Mouse (Mus musculus) forebrain, embryonic 11.5 days (tissue): ENCODE data around the gene Atp6v0a1. TPM values are rescaled to one million over a fixed set of nuclear protein-coding genes. Genes with fewer than 3 reads are reported as not detected.
"Not testable (repeated sequence)": the region's sequence is repeated elsewhere in the genome, so short reads cannot be mapped to it uniquely, and the experiment has no call there.

Experiments
- ATAC-seq: fragments of 200-750 bp; cut with Nextera tagmentation; replicated peaks from 2 replicates; pipeline ENCODE4 v1.8.0; 2017; ENCODE audit warnings: moderate TSS enrichment; ENCODE audit not compliant: low FRiP score
- DNase-seq: peaks from one replicate; pipeline ENCODE4 v3.0.0-alpha.2; 2017; ENCODE audit warnings: low spot score
- H3K27ac ChIP-seq: fragments of 300-500 bp; sonication (generic); 2 replicates; pipeline ENCODE4 v1.5.1; 2014; ENCODE audit warnings: low read depth, low read length
- H3K27me3 ChIP-seq: fragments of 300-500 bp; sonication (generic); 2 replicates; pipeline ENCODE4 v1.6.1; 2014; ENCODE audit warnings: mild to moderate bottlenecking, low read length, mixed read lengths; ENCODE audit not compliant: control insufficient read depth, insufficient read depth
- H3K36me3 ChIP-seq: fragments of 300-500 bp; sonication (generic); 2 replicates; pipeline ENCODE4 v1.6.1; 2014; ENCODE audit warnings: mild to moderate bottlenecking, low read length, moderate library complexity, mixed read lengths; ENCODE audit not compliant: control insufficient read depth, insufficient read depth
- H3K4me1 ChIP-seq: fragments of 300-500 bp; sonication (generic); replicated peaks from 2 replicates; pipeline ENCODE4 v1.6.1; 2014; ENCODE audit warnings: low read length, mixed read lengths; ENCODE audit not compliant: control insufficient read depth, insufficient read depth
- H3K4me2 ChIP-seq: fragments of 300-500 bp; sonication (generic); 2 replicates; pipeline ENCODE4 v1.6.1; 2014; ENCODE audit warnings: low read depth, mild to moderate bottlenecking, low read length, moderate library complexity, mixed read lengths; ENCODE audit not compliant: severe bottlenecking
- H3K4me3 ChIP-seq: fragments of 300-500 bp; sonication (generic); 2 replicates; pipeline ENCODE4 v1.5.1; 2014; ENCODE audit warnings: low read depth, low read length
- H3K9ac ChIP-seq: fragments of 300-500 bp; sonication (generic); 2 replicates; pipeline ENCODE4 v1.6.1; 2014; ENCODE audit warnings: low read length
- H3K9me3 ChIP-seq: fragments of 300-500 bp; sonication (generic); 2 replicates; pipeline ENCODE4 v1.6.1; 2016; ENCODE audit warnings: low read length, mixed read lengths; ENCODE audit not compliant: control insufficient read depth
- WGBS: fragments of 180-500 bp; shearing (Covaris S2); extraction: QIAGEN DNeasy Blood & Tissue Kit; methylation state at CpG from one replicate; pipeline ENCODE4 v1.1.7; 2014; 5-methylcytosine and 5-hydroxymethylcytosine counted together
- polyA plus RNA-seq: library from polyadenylated mRNA; unstranded; fragments of >200 nt; fragmentation: Nextera tagmentation; extraction: Ambion mirVana; gene quantifications from 2 replicates; pipeline ENCODE4 v1.2.1, GENCODE M21; 2014

Gene Atp6v0a1
- polyA plus RNA-seq, 1 experiment from 2014 or later: 47.0 TPM

- ATAC-seq (no peak), DNase-seq (no peak)
- H3K9me3 ChIP-seq: no peaks in the 10 kb centered on the region
- no peaks in the 10 kb centered on the region for H3K4me1 ChIP-seq
- no peak overlapping the region for H3K4me2 ChIP-seq
- H3K9ac ChIP-seq: no peak overlapping the region
- 73% methylated on average over 3 of the region's 3 CpGs for WGBS
- no peak overlapping the region for H3K4me3 ChIP-seq
- no peaks in the 10 kb centered on the region for H3K36me3 ChIP-seq
- no peaks in the 10 kb centered on the region for H3K27me3 ChIP-seq
- no peak overlapping the region for H3K27ac ChIP-seq
Observed at GRCm38 (mm10) chr11:100999254-100999653, 10.0 kb upstream of the Atp6v0a1 start.

- not testable (repeated sequence) for H3K4me1 ChIP-seq, H3K4me3 ChIP-seq, H3K9ac ChIP-seq, H3K9me3 ChIP-seq, H3K27me3 ChIP-seq, DNase-seq, H3K27ac ChIP-seq, H3K36me3 ChIP-seq, ATAC-seq, H3K4me2 ChIP-seq
- 82% methylated on average over 5 of the region's 6 CpGs for WGBS
Observed at GRCm38 (mm10) chr11:101001875-101002552, 7.2 kb upstream of the Atp6v0a1 start.

- no peak for ATAC-seq
- Histone ChIP-seq H3K27me3 (no peaks in the 10 kb centered on the region), H3K27ac (no peak overlapping the region), H3K4me2 (no peak overlapping the region), H3K4me1 (no peaks in the 10 kb centered on the region), H3K36me3 (no peaks in the 10 kb centered on the region), H3K9ac (no peak overlapping the region), H3K9me3 (no peaks in the 10 kb centered on the region), H3K4me3 (no peak overlapping the region)
- 37% methylated on average over 3 of the region's 3 CpGs for WGBS
- DNase-seq: no peak
Observed at GRCm38 (mm10) chr11:101003025-101003685, 6.1 kb upstream of the Atp6v0a1 start.

- DNase-seq: no peak
- Histone ChIP-seq H3K9ac (peak overlapping the region; percentile 36; the same call in 1 of the 2 replicates), H3K27me3 (no peaks in the 10 kb centered on the region), H3K4me2 (peak overlapping the region; percentile 46), H3K36me3 (no peaks in the 10 kb centered on the region; the same call in 1 of the 2 replicates), H3K27ac (peak overlapping the region; percentile 15; the same call in 1 of the 2 replicates), H3K4me3 (peak overlapping the region; percentile 62), H3K9me3 (no peaks in the 10 kb centered on the region), H3K4me1 (peaks cover 3% of the 10 kb centered on the region; the same call in 1 of the 2 replicates)
- ATAC-seq: no peak
- 62% methylated on average over 14 of the region's 14 CpGs for WGBS
Observed at GRCm38 (mm10) chr11:101008206-101009045, 826 bp upstream of the Atp6v0a1 start.

- Histone ChIP-seq H3K4me2 (peak overlapping the region; percentile 83), H3K9me3 (no peaks in the 10 kb centered on the region), H3K9ac (peak overlapping the region; percentile 77), H3K27me3 (no peaks in the 10 kb centered on the region), H3K36me3 (no peaks in the 10 kb centered on the region; the same call in 1 of the 2 replicates), H3K27ac (peak overlapping the region; percentile 63; the same call in 1 of the 2 replicates), H3K4me1 (peaks cover 3% of the 10 kb centered on the region; the same call in 1 of the 2 replicates), H3K4me3 (peak overlapping the region; percentile 62)
- DNase-seq: no peak
- 14% methylated on average over 29 of the region's 29 CpGs for WGBS
- no peak for ATAC-seq
Observed at GRCm38 (mm10) chr11:101009888-101010784, 884 bp downstream of the Atp6v0a1 start.

- WGBS: 86% methylated on average over 6 of the region's 6 CpGs
- Histone ChIP-seq H3K9ac (no peak overlapping the region), H3K4me1 (peaks cover 3% of the 10 kb centered on the region; the same call in 1 of the 2 replicates), H3K4me2 (no peak overlapping the region), H3K27me3 (no peaks in the 10 kb centered on the region), H3K4me3 (no peak overlapping the region), H3K27ac (no peak overlapping the region), H3K36me3 (no peaks in the 10 kb centered on the region; the same call in 1 of the 2 replicates), H3K9me3 (no peaks in the 10 kb centered on the region)
- no peak for ATAC-seq
- DNase-seq: no peak
Observed at GRCm38 (mm10) chr11:101011641-101012040, 2.4 kb downstream of the Atp6v0a1 start.

GRCm38 (mm10) chr11:101023371-101023770 lies 14.1 kb downstream of the Atp6v0a1 start:
- no peak overlapping the region for H3K27ac ChIP-seq
- H3K9me3 ChIP-seq: no peaks in the 10 kb centered on the region
- no peaks in the 10 kb centered on the region for H3K4me1 ChIP-seq
- no peak overlapping the region for H3K4me3 ChIP-seq
- H3K4me2 ChIP-seq: no peak overlapping the region
- H3K9ac ChIP-seq: no peak overlapping the region
- WGBS: 90% methylated on average over 12 of the region's 12 CpGs
- no peak for ATAC-seq
- peaks cover 3% of the 10 kb centered on the region; the same call in 1 of the 2 replicates for H3K36me3 ChIP-seq
- no peak for DNase-seq
- H3K27me3 ChIP-seq: no peaks in the 10 kb centered on the region
